Mouse (Mus musculus) neutrophil, adult 5-6 weeks (primary cell): Measurements from ENCODE around the gene Ndufaf7. TPM values are rescaled to one million over a fixed set of nuclear protein-coding genes. Genes with fewer than 3 reads are reported as not detected.

Experiments
- ATAC-seq: fragments of 151-379, 151-347 bp; 2 replicates; pipeline ENCODE4 v1.8.0; 2017; ENCODE audit warnings: mild to moderate bottlenecking, moderate TSS enrichment; ENCODE audit not compliant: insufficient number of reproducible peaks, poor library complexity, low FRiP score, severe bottlenecking; ENCODE audit errors: extremely low read depth
- total RNA-seq: library from RNA; stranded (forward); fragments of 200-1000 nt; gene quantifications from 2 replicates; pipeline ENCODE4 v1.2.3, GENCODE M21; 2017

Gene Ndufaf7
- total RNA-seq, 1 experiment from 2014 or later: 30.5 TPM

GRCm38 (mm10) chr17:78952070-78952469 lies 15.1 kb downstream of the Ndufaf7 start:
- ATAC-seq: no peak

GRCm38 (mm10) chr17:78953240-78953639 lies 16.3 kb downstream of the Ndufaf7 start:
- no peak for ATAC-seq

GRCm38 (mm10) chr17:78959473-78959872 lies 22.5 kb downstream of the Ndufaf7 start:
- ATAC-seq: no peak

- ATAC-seq: no peak
Observed at GRCm38 (mm10) chr17:78964387-78964786, 27.5 kb downstream of the Ndufaf7 start.

- peak; percentile 33 for ATAC-seq
Observed at GRCm38 (mm10) chr17:78966092-78966883, 29.4 kb downstream of the Ndufaf7 start.

GRCm38 (mm10) chr17:78968500-78968899 lies 31.6 kb downstream of the Ndufaf7 start:
- no peak for ATAC-seq

GRCm38 (mm10) chr17:78983166-78983565 lies 46.2 kb downstream of the Ndufaf7 start:
- no peak for ATAC-seq

GRCm38 (mm10) chr17:78983736-78984135 lies 46.8 kb downstream of the Ndufaf7 start:
- no peak for ATAC-seq

- ATAC-seq: 0 out of 2 replicates have a peak, but pooled peaks have one; percentile 16
Observed at GRCm38 (mm10) chr17:78989015-78989414, 52.1 kb downstream of the Ndufaf7 start.

- no peak for ATAC-seq
Observed at GRCm38 (mm10) chr17:78991549-78991948, 54.6 kb downstream of the Ndufaf7 start.

- ATAC-seq: no peak
Observed at GRCm38 (mm10) chr17:78992303-78993027, 55.5 kb downstream of the Ndufaf7 start.

- ATAC-seq: no peak
Observed at GRCm38 (mm10) chr17:78993670-78994069, 56.7 kb downstream of the Ndufaf7 start.

GRCm38 (mm10) chr17:78994382-78994781 lies 57.4 kb downstream of the Ndufaf7 start:
- ATAC-seq: no peak

- no peak for ATAC-seq
Observed at GRCm38 (mm10) chr17:78994931-78995820, 58.2 kb downstream of the Ndufaf7 start.

Other genes starting within 250 kb of the Ndufaf7 start
- 41.8 and 51.0 TPM in 2 replicates for gene Strn, start 199.9 kb upstream of the Ndufaf7 start, total RNA-seq
- 26.3 and 32.7 TPM in 2 replicates for gene Heatr5b, start 101.8 kb upstream of the Ndufaf7 start, total RNA-seq
- gene Gpatch11, start 101.6 kb upstream of the Ndufaf7 start, total RNA-seq: 41.1 and 60.0 TPM in 2 replicates
- gene Eif2ak2, start 54.6 kb upstream of the Ndufaf7 start, total RNA-seq: 43.1 and 52.8 TPM in 2 replicates
- not detected in 2 replicates for gene Sult6b1, start 30.1 kb upstream of the Ndufaf7 start, total RNA-seq
- 35.7 and 39.7 TPM in 2 replicates for gene Cebpzos, start 20.6 kb upstream of the Ndufaf7 start, total RNA-seq
- gene Cebpz, start 70 bp upstream of the Ndufaf7 start, total RNA-seq: 116 and 117 TPM in 2 replicates
- gene Prkd3, start 83.7 kb downstream of the Ndufaf7 start, total RNA-seq: 46.9 and 51.2 TPM in 2 replicates
- 0.74 and 1.9 TPM in 2 replicates for gene Qpct, start 114.8 kb downstream of the Ndufaf7 start, total RNA-seq